Mouse (Mus musculus) G1E (cell line): ENCODE results near the gene Uox.

Source experiments
- CTCF ChIP-seq: IDR thresholded peaks from 2 replicates; pipeline ENCODE4 v1.5.1; 2012; ENCODE audit warnings: low read depth, low read length, inconsistent platforms, mixed read lengths
- POLR2AphosphoS5 ChIP-seq: IDR thresholded peaks from 2 replicates; pipeline ENCODE4 v1.6.1; 2012; ENCODE audit warnings: low read depth, low read length, inconsistent platforms; ENCODE audit not compliant: insufficient replicate concordance

DNA sequence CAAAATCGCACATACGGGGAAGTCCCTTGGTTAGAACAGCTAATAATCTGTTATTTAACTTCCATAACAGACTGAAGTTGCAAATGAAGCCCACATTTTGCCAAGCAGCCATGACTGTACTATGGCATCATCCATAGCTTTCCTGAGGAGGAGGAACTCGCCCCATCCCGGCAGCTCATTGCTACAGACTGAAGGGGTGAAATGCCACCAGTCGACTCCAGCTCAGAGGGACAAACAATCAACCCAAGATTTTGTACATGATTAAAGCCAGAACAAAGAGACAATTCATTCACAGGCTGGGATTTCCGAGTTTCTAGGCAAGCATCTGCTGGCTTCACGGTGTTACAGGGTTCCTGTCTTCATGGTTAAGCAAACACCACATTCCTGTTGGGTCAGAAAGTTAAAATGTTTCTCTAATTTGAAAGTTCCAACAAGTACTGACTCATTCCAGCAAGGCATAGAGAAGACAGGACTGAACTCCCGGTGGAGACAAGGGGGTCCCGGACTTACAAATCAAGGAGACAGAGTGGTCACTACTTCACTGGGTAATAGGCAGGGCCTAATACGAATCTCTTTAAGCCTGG, 79.2 kb downstream of the Uox start:
- TF ChIP-seq CTCF (no peak), POLR2AphosphoS5 (no peak)
